Mouse (Mus musculus) forebrain, embryonic 12.5 days (tissue): ENCODE results near the gene Stau1. TPM values are rescaled to one million over a fixed set of nuclear protein-coding genes. Genes with fewer than 3 reads are reported as not detected.

ENCODE experiments used
- ATAC-seq: fragments of 200-750 bp; cut with Nextera tagmentation; 2 replicates; pipeline ENCODE4 v1.8.0; 2017; ENCODE audit warnings: moderate TSS enrichment; ENCODE audit not compliant: low FRiP score
- H3K27ac ChIP-seq: fragments of 300-500 bp; sonication (generic); 2 replicates; pipeline ENCODE4 v1.5.1; 2016; ENCODE audit warnings: mild to moderate bottlenecking
- H3K27me3 ChIP-seq: fragments of 300-500 bp; sonication (generic); 2 replicates; pipeline ENCODE4 v1.6.1; 2016; ENCODE audit warnings: mild to moderate bottlenecking
- H3K36me3 ChIP-seq: fragments of 300-500 bp; sonication (generic); replicated peaks from 2 replicates; pipeline ENCODE4 v1.6.1; 2016; ENCODE audit warnings: mild to moderate bottlenecking
- H3K4me1 ChIP-seq: fragments of 300-500 bp; sonication (generic); 2 replicates; pipeline ENCODE4 v1.6.1; 2016
- H3K4me2 ChIP-seq: fragments of 300-500 bp; sonication (generic); 2 replicates; pipeline ENCODE4 v1.6.1; 2016; ENCODE audit warnings: mild to moderate bottlenecking, moderate library complexity
- H3K4me3 ChIP-seq: fragments of 300-500 bp; sonication (generic); replicated peaks from 2 replicates; pipeline ENCODE4 v1.5.1; 2016; ENCODE audit warnings: mild to moderate bottlenecking
- H3K9ac ChIP-seq: fragments of 300-500 bp; sonication (generic); 2 replicates; pipeline ENCODE4 v1.6.1; 2016; ENCODE audit warnings: mild to moderate bottlenecking
- H3K9me3 ChIP-seq: fragments of 300-500 bp; sonication (generic); 2 replicates; pipeline ENCODE4 v1.6.1; 2016
- WGBS: fragments of 180-500 bp; shearing (Covaris S2); methylation state at CpG from one replicate; pipeline ENCODE4 v1.1.7; 2016; 5-methylcytosine and 5-hydroxymethylcytosine counted together
- polyA plus RNA-seq: library from polyadenylated mRNA; unstranded; fragments of >200 nt; fragmentation: Nextera tagmentation; extraction: Ambion mirVana; gene quantifications from 2 replicates; pipeline ENCODE4 v1.2.1, GENCODE M21; 2016

Stau1 gene
- polyA plus RNA-seq, 1 experiment from 2014 or later = 121 TPM

- no peak overlapping the region for H3K9ac ChIP-seq
- H3K4me3 ChIP-seq = no peak overlapping the region
- H3K9me3 ChIP-seq = no peaks in the 10 kb centered on the region
- H3K27ac ChIP-seq = no peak overlapping the region
- H3K36me3 ChIP-seq = no peaks in the 10 kb centered on the region
- no peaks in the 10 kb centered on the region for H3K27me3 ChIP-seq
- 93% methylated on average over 6 of the region's 6 CpGs for WGBS
- peaks cover 15% of the 10 kb centered on the region for H3K4me1 ChIP-seq
- no peak overlapping the region for H3K4me2 ChIP-seq
- no peak for ATAC-seq
Measured at GRCm38 (mm10) chr2:166903719-166904282, 92.3 kb downstream of the Stau1 start.

- H3K4me1 ChIP-seq = peaks cover 3% of the 10 kb centered on the region; the same call in 1 of the 2 replicates
- no peak for ATAC-seq
- 86% methylated on average over 8 of the region's 8 CpGs for WGBS
- no peak overlapping the region for H3K27ac ChIP-seq
- no peak overlapping the region for H3K4me3 ChIP-seq
- H3K36me3 ChIP-seq = no peaks in the 10 kb centered on the region
- H3K9ac ChIP-seq = no peak overlapping the region
- H3K27me3 ChIP-seq = no peaks in the 10 kb centered on the region
- H3K4me2 ChIP-seq = no peak overlapping the region
- H3K9me3 ChIP-seq = no peaks in the 10 kb centered on the region
Measured at GRCm38 (mm10) chr2:166900792-166901505, 95.2 kb downstream of the Stau1 start.

GRCm38 (mm10) chr2:166899746-166900145 is 96.4 kb downstream of the Stau1 start:
- no peaks in the 10 kb centered on the region for H3K9me3 ChIP-seq
- H3K36me3 ChIP-seq = peaks cover 2% of the 10 kb centered on the region
- no peak overlapping the region for H3K9ac ChIP-seq
- no peak overlapping the region for H3K4me3 ChIP-seq
- H3K4me2 ChIP-seq = no peak overlapping the region
- H3K4me1 ChIP-seq = no peaks in the 10 kb centered on the region
- WGBS = 75% methylated on average over 3 of the region's 3 CpGs
- no peak overlapping the region for H3K27ac ChIP-seq
- no peaks in the 10 kb centered on the region for H3K27me3 ChIP-seq
- ATAC-seq = no peak

- Histone ChIP-seq H3K27ac (no peak overlapping the region), H3K9me3 (no peaks in the 10 kb centered on the region), H3K4me1 (no peaks in the 10 kb centered on the region), H3K4me2 (no peak overlapping the region), H3K27me3 (no peaks in the 10 kb centered on the region), H3K9ac (no peak overlapping the region), H3K4me3 (no peak overlapping the region), H3K36me3 (peaks cover 8% of the 10 kb centered on the region)
- 72% methylated on average over 2 of the region's 2 CpGs for WGBS
- no peak for ATAC-seq
Measured at GRCm38 (mm10) chr2:166899161-166899560, 96.9 kb downstream of the Stau1 start.

Other genes with a start within 250 kb of the Stau1 start
- 10.0 and 11.1 TPM in 2 replicates for gene Trp53rkb, start 203.8 kb downstream of the Stau1 start, polyA plus RNA-seq
- gene Arfgef2, start 190.7 kb downstream of the Stau1 start, polyA plus RNA-seq = 5.3 and 5.8 TPM in 2 replicates
- gene Cse1l, start 90.3 kb downstream of the Stau1 start, polyA plus RNA-seq = 173 and 188 TPM in 2 replicates
- 55.9 and 56.6 TPM in 2 replicates for gene Ddx27, start 18.9 kb upstream of the Stau1 start, polyA plus RNA-seq
- 8.5 and 9.2 TPM in 2 replicates for gene Znfx1, start 66.7 kb upstream of the Stau1 start, polyA plus RNA-seq
- 1.3 and 1.8 TPM in 2 replicates for gene Kcnb1, start 193.9 kb upstream of the Stau1 start, polyA plus RNA-seq
- gene Ptgis, start 244.3 kb upstream of the Stau1 start, polyA plus RNA-seq = 4.8 and 6.0 TPM in 2 replicates